Mouse (Mus musculus) forebrain, embryonic 10.5 days (tissue): ENCODE results near the gene Gm20696. TPM values are rescaled to one million over a fixed set of nuclear protein-coding genes. Genes with fewer than 3 reads are reported as not detected.

Experiments used
- DNase-seq: peaks from one replicate; pipeline ENCODE4 v3.0.0-alpha.2; 2017; ENCODE audit warnings: low spot score; ENCODE audit errors: extremely low spot score
- H3K27ac ChIP-seq: fragments of 300-500 bp; sonication (generic); 2 replicates; pipeline ENCODE4 v1.5.1; 2016; ENCODE audit warnings: mild to moderate bottlenecking
- H3K27me3 ChIP-seq: fragments of 300-500 bp; sonication (generic); 2 replicates; pipeline ENCODE4 v1.6.1; 2016; ENCODE audit warnings: mild to moderate bottlenecking; ENCODE audit not compliant: poor library complexity, severe bottlenecking
- H3K36me3 ChIP-seq: fragments of 300-500 bp; sonication (generic); replicated peaks from 2 replicates; pipeline ENCODE4 v1.6.1; 2016; ENCODE audit warnings: mild to moderate bottlenecking, moderate library complexity
- H3K4me1 ChIP-seq: fragments of 300-500 bp; sonication (generic); 2 replicates; pipeline ENCODE4 v1.6.1; 2016
- H3K4me3 ChIP-seq: fragments of 300-500 bp; sonication (generic); 2 replicates; pipeline ENCODE4 v1.5.1; 2016; ENCODE audit warnings: mild to moderate bottlenecking, moderate library complexity
- H3K9me3 ChIP-seq: fragments of 300-500 bp; sonication (generic); 2 replicates; pipeline ENCODE4 v1.6.1; 2016; ENCODE audit warnings: mild to moderate bottlenecking, moderate library complexity
- WGBS: fragments of 180-500 bp; shearing (Covaris S2); methylation state at CpG from one replicate; pipeline ENCODE4 v1.1.7; 2016; 5-methylcytosine and 5-hydroxymethylcytosine counted together
- polyA plus RNA-seq: library from polyadenylated mRNA; unstranded; fragments of >200 nt; fragmentation: Nextera tagmentation; extraction: Ambion mirVana; gene quantifications from 2 replicates; pipeline ENCODE4 v1.2.1, GENCODE M21; 2016

Gm20696 gene
- polyA plus RNA-seq, 1 experiment from 2014 or later: 3.6 TPM

- Histone ChIP-seq H3K27me3 (no peaks in the 10 kb centered on the region), H3K36me3 (no peaks in the 10 kb centered on the region), H3K4me3 (peak overlapping the region; percentile 90), H3K9me3 (no peaks in the 10 kb centered on the region), H3K27ac (peak overlapping the region; percentile 100), H3K4me1 (peaks cover 79% of the 10 kb centered on the region)
- 1% methylated on average over 27 of the region's 27 CpGs for WGBS
- DNase-seq: no peak
Measured at GRCm38 (mm10) chr6:99520676-99521037, 145.9 kb downstream of the Gm20696 start.

- Histone ChIP-seq H3K27me3 (no peaks in the 10 kb centered on the region), H3K4me3 (peak overlapping the region; percentile 90), H3K9me3 (no peaks in the 10 kb centered on the region), H3K27ac (peak overlapping the region; percentile 100), H3K36me3 (no peaks in the 10 kb centered on the region), H3K4me1 (peaks cover 74% of the 10 kb centered on the region)
- 2% methylated on average over 38 of the region's 38 CpGs for WGBS
- peak; percentile 64 for DNase-seq
Measured at GRCm38 (mm10) chr6:99519806-99520675, 146.6 kb downstream of the Gm20696 start.

GRCm38 (mm10) chr6:99519052-99519451, 147.5 kb downstream of the Gm20696 start:
- peak overlapping the region; percentile 90 for H3K4me3 ChIP-seq
- WGBS: 7% methylated on average over 4 of the region's 4 CpGs
- peaks cover 65% of the 10 kb centered on the region for H3K4me1 ChIP-seq
- peaks cover 6% of the 10 kb centered on the region; the same call in 1 of the 2 replicates for H3K36me3 ChIP-seq
- H3K9me3 ChIP-seq: no peaks in the 10 kb centered on the region
- no peak for DNase-seq
- no peak overlapping the region for H3K27ac ChIP-seq
- H3K27me3 ChIP-seq: no peaks in the 10 kb centered on the region

DNA sequence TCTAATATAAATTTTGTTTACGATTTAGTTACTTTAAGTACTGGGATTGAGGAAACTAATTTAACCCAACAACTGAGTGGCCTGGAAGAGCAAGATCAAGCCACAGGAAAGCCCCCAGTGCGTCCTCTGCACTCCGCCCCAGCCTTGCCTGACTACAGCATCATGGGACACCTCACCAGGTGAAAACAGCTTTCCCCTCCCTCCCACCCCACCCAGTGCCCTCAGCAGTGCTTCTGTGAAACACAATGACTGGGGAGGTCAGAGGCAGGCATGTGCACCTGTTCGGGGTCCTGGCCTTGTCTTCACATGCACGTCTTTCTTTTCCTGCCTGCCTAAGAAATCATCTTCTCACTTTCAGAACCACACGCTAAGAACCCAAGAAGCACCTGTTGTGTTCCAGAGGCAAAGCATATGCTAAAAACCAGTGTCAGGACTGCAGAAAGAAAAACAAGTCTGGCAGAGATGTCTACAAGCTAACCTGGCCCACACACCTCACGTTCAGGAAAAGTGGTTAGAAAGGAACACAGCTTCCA, 150.9 kb downstream of the Gm20696 start:
- no peak overlapping the region for H3K27ac ChIP-seq

DNA sequence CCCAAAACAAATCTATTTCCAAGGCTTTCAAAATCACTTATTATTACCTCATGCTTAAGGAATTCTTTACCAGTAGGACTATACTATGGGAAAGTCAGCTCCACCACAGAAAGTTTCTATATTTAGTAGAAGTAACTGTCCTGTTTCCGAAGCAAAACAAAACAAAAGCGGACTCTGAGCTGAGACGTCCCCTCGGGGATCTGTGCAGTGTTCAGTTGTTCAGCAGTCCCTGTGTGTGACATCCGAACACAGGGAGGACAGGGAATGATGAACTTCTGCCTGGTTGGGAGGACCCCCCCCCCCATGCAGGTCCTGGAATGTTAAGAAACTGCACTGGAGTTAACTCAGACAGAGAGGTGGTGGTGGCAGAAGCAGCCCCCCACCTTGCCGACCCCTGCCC, 154.7 kb downstream of the Gm20696 start:
- no peak for DNase-seq
- peaks cover 34% of the 10 kb centered on the region for H3K36me3 ChIP-seq
- no peaks in the 10 kb centered on the region for H3K9me3 ChIP-seq
- 0 out of 2 replicates have a peak overlapping the region, but pooled peaks have one; percentile 44 for H3K27ac ChIP-seq
- H3K4me1 ChIP-seq: peaks cover 48% of the 10 kb centered on the region
- no peaks in the 10 kb centered on the region for H3K27me3 ChIP-seq
- H3K4me3 ChIP-seq: no peak overlapping the region
- WGBS: 60% methylated on average over 6 of the region's 6 CpGs

More for the DNA sequence above, 150.9 kb downstream of the Gm20696 start:
- no peak for DNase-seq
- H3K9me3 ChIP-seq: no peaks in the 10 kb centered on the region
- H3K27me3 ChIP-seq: no peaks in the 10 kb centered on the region
- peaks cover 12% of the 10 kb centered on the region for H3K36me3 ChIP-seq
- H3K4me3 ChIP-seq: no peak overlapping the region
- 85% methylated on average over 7 of the region's 7 CpGs for WGBS
- H3K4me1 ChIP-seq: peaks cover 73% of the 10 kb centered on the region

DNA sequence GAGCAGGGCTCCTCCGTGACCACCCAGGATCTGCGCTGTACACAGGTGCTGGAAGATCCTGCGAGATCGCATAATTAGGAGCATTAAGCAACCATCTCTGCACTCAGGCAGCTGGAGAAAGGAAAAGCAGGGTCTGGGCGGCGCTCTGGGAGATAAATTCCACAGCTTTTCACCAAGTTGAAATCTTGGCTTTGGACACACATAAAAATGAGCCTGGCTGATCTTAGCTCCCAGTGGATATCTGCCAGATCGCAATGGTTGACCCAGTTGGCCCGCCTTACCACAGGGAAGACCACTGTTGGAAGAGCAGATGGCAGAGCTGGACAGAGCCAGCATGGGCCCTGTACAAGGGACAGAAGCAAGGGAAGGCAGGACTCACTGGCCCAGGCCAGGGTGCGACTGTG, 157.4 kb downstream of the Gm20696 start:
- 92% methylated on average over 9 of the region's 9 CpGs for WGBS
- Histone ChIP-seq H3K9me3 (no peaks in the 10 kb centered on the region), H3K36me3 (peaks cover 55% of the 10 kb centered on the region), H3K4me1 (peaks cover 37% of the 10 kb centered on the region), H3K27ac (no peak overlapping the region), H3K27me3 (no peaks in the 10 kb centered on the region), H3K4me3 (no peak overlapping the region)
- no peak for DNase-seq

GRCm38 (mm10) chr6:99506816-99507215, 159.8 kb downstream of the Gm20696 start:
- Histone ChIP-seq H3K9me3 (no peaks in the 10 kb centered on the region), H3K4me3 (no peak overlapping the region), H3K27ac (no peak overlapping the region), H3K4me1 (peaks cover 22% of the 10 kb centered on the region), H3K36me3 (peaks cover 68% of the 10 kb centered on the region), H3K27me3 (no peaks in the 10 kb centered on the region)
- no peak for DNase-seq
- WGBS: 90% methylated on average over 6 of the region's 6 CpGs

DNA sequence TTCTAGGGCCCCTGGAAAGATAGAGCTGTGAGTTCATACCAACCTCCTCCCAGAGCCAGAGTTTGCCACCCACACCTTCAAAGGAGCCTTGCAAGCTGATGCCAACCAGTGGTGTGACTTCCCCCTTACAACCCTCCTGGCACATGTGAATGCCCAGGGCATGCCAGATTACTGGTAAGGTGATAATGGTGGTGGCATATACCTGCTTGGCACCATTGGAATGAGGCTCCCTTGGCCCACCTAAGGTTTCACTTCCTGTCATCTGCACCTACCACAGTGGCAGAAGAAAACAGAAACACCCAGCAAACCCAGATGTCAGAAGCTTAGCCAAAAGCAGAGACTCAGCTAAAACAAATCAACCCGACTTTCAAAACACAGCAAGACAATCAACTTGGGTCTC, 162.9 kb downstream of the Gm20696 start:
- Histone ChIP-seq H3K27ac (no peak overlapping the region), H3K27me3 (no peaks in the 10 kb centered on the region), H3K4me3 (no peak overlapping the region), H3K36me3 (peaks cover 61% of the 10 kb centered on the region), H3K9me3 (no peaks in the 10 kb centered on the region), H3K4me1 (peaks cover 6% of the 10 kb centered on the region; the same call in 1 of the 2 replicates)
- WGBS: 85% methylated on average over 1 of the region's 1 CpGs
- no peak for DNase-seq

- Histone ChIP-seq H3K36me3 (peaks cover 55% of the 10 kb centered on the region), H3K4me1 (peaks cover 13% of the 10 kb centered on the region), H3K27me3 (no peaks in the 10 kb centered on the region), H3K9me3 (no peaks in the 10 kb centered on the region), H3K4me3 (no peak overlapping the region), H3K27ac (no peak overlapping the region)
- no peak for DNase-seq
- WGBS: 91% methylated on average over 2 of the region's 2 CpGs
Measured at GRCm38 (mm10) chr6:99502727-99503126, 163.9 kb downstream of the Gm20696 start.

GRCm38 (mm10) chr6:99502314-99502713, 164.3 kb downstream of the Gm20696 start:
- Histone ChIP-seq H3K27ac (no peak overlapping the region), H3K4me1 (peaks cover 15% of the 10 kb centered on the region), H3K36me3 (peaks cover 51% of the 10 kb centered on the region), H3K4me3 (no peak overlapping the region), H3K27me3 (no peaks in the 10 kb centered on the region), H3K9me3 (no peaks in the 10 kb centered on the region)
- 89% methylated on average over 6 of the region's 6 CpGs for WGBS
- DNase-seq: no peak

DNA sequence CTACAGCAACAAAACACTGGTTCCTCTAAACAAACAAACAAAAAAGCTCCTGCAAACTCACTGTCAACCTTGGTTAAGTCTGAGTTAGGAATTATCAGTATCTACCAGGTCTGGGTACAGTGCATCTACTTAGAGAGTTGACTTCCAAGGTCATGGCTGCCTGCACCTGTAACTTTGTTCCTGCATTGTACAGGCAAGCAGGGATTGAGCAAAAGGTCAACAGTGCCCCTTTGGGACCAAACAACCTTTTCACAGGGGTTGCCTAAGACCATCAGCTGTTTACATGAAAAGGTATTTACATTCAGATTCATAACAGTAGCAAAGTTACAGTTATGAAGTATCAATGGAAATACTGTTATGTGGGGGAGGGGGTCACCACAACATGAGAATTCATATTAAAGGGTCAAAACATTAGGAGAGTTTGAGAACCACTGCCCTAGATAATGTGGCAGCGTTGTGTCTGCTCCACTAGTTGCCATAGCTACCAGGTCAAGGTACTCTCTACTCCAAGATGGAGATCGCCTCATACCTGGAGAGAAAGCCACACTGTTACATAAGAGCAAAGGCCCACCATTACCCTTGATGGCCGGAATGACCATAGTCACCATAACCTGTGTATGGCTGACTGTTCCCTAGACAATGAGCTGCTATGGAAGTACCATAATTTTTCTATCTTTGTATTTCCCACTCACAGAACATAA, 165.9 kb downstream of the Gm20696 start:
- no peaks in the 10 kb centered on the region for H3K9me3 ChIP-seq
- 94% methylated on average over 3 of the region's 3 CpGs for WGBS
- no peak for DNase-seq
- no peak overlapping the region for H3K4me3 ChIP-seq
- H3K4me1 ChIP-seq: peaks cover 25% of the 10 kb centered on the region
- no peaks in the 10 kb centered on the region for H3K27me3 ChIP-seq
- H3K27ac ChIP-seq: no peak overlapping the region
- H3K36me3 ChIP-seq: peaks cover 35% of the 10 kb centered on the region

DNA sequence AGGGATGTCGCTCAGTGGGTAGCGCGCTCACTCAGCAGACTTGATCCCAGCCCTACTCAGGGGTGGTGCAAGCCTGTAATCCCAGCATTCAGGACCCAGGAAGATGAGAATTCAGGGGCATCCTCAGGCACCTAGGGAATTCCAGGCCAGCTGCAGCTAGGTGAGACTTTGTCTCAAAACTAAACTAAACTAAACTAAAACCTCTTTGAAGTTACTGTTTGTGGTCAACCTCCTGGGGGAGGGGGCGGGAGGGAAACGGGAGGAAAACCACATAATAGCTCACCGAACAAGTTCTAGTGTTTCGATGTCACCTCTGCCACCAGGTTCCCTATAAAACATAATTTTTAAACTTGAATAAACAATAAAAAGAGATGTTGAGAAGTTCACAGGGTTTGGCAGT, 168.5 kb downstream of the Gm20696 start:
- H3K4me1 ChIP-seq: peaks cover 29% of the 10 kb centered on the region
- H3K27me3 ChIP-seq: no peaks in the 10 kb centered on the region
- WGBS: 90% methylated on average over 7 of the region's 7 CpGs
- H3K27ac ChIP-seq: no peak overlapping the region
- no peak for DNase-seq
- H3K4me3 ChIP-seq: no peak overlapping the region
- H3K36me3 ChIP-seq: peaks cover 10% of the 10 kb centered on the region
- H3K9me3 ChIP-seq: no peaks in the 10 kb centered on the region

DNA sequence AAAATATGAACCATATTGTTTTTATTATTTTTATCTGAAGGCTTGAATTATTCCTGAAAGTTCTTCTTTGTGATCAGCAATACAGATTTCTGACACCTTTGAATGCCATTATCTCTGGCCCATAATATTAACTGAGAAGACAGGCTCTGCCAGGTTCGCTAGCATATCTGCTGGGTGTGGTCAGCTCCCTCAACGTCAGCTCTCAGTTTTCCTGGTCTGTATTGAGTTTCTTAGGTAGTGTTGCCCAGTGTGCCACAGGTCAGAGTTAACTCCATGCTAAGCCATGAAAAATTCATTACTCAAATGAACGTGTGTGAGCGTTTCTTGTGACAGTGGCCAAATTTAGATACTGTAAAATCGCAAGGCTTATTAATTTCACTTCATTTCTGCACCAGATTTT, 170.5 kb downstream of the Gm20696 start:
- H3K9me3 ChIP-seq: no peaks in the 10 kb centered on the region
- no peaks in the 10 kb centered on the region; the same call in 1 of the 2 replicates for H3K36me3 ChIP-seq
- H3K4me3 ChIP-seq: no peak overlapping the region
- no peak overlapping the region for H3K27ac ChIP-seq
- no peaks in the 10 kb centered on the region for H3K27me3 ChIP-seq
- WGBS: 91% methylated on average over 5 of the region's 5 CpGs
- peaks cover 31% of the 10 kb centered on the region for H3K4me1 ChIP-seq
- no peak for DNase-seq
